Mouse (Mus musculus): Measurements from ENCODE around the gene Tiam1.

- TF ChIP-seq CTCF (IDR thresholded peaks at IDR 0.05; ENCODE audit: borderline replicate concordance, extremely low read depth, insufficient read depth, insufficient read length): no peak
- no peak for TF ChIP-seq POLR2A (IDR thresholded peaks at IDR 0.05; ENCODE audit: borderline replicate concordance, extremely low read depth, insufficient read depth, insufficient read length, poor library complexity, severe bottlenecking)
Measured at GRCm38 (mm10) chr16:90176472-90176871, 32.9 kb upstream of the Tiam1 start.

Data from brain, embryonic 14.5 days (tissue).